Mouse (Mus musculus): ENCODE results near the gene Akap12.

The Akap12 gene

DNA sequence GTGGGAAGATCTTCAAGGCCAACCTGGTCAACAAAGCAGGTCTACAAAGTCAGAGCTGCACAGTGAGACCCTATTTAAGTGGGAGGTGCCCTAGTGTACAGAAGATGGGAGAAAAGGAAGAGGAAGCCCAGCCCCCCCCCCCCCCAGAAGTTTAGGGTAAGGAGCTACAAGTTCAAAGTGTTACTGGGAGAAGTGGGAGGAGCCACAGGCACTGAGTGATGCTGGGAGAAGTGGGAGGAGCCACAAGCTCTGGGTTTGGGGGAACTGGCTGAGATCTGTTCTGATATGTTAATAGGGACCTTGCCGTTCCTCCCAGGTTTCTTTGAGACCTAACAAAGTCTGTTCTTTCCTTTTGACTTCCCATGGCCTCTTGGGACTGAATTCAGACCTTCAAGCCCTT, 18.6 kb downstream of the Akap12 start:
- DNase-seq (ENCODE audit: low spot score): no peak

DNA sequence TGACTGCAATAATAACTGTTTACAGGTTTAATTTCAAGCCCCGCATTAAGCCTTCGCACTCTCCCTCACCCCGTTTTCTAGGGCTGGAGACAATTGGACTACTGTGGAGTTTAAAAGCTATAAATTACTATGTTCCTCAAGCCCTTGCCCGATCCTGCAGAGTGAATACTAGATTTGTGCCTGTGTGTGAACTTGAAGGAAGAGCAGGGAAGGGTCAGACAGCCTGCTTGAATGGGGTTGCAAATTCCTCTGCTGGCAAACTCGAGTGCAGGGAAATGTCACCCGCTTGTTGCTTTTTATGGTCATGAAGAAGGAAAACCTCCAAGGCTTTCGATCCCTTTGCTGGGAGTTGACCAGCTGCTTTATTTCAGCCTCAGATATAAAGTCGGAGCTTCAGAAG, 19.6 kb downstream of the Akap12 start:
- no peak for DNase-seq (ENCODE audit: low spot score)

DNA sequence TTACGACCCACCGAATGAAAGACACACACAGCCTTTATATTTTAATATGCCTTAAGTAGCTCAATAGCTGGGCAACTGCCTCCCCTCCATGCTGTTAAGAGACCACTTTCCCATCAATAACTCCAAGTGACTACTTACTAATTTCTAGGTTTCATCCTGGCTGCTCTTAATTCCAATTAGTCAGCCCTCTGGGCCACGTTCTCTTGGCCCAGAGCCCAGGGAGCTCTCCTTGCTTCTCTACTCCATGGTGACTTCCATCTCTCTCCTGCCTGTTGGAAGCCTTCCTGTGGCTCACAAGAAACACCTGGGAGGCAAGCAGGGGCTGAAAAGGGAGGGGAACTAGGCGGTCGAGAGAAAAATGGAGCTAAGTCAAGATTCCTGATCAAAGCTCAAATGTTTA, 23.0 kb downstream of the Akap12 start:
- no peak for DNase-seq (ENCODE audit: low spot score)

DNA sequence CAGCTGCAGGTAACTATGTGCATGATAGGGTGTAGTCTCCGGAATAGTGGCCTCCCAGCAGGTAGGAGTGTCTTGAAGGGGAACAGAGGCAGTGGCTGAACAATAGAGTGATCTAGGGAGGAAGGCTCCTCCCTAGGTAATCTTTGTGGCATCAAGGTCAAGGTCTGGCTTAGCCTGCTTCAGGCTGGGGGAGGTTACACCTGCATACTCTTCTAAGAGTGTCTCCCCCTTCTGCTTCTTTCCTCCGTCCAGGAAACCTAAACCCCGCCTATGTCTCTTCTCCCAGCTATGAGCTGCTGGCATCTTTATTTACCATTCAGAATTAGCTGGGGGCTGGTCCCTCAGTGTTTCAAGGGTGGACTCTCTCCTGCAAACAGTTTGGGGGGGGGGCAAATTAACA, 23.5 kb downstream of the Akap12 start:
- no peak for DNase-seq (ENCODE audit: low spot score)

DNA sequence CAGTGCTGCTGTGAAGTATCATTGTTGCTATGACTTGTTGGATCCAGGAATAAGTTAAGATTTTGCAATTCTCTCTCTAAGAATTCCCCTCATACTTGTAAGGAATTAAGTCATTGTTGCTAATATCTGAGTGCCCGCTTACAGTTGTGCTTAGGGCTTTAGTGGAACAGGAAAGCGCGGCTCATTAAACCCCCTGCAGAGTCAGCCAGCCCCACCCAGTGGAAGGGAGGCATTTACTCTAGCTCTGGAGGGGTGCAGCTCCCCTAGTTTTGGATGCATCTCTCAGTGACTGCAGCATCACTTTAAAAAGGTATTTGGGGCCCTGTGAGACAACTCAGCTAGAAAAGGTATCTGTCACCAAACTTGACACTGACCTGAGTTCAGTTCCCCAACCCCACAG, 24.0 kb downstream of the Akap12 start:
- DNase-seq (ENCODE audit: low spot score): no peak

DNA sequence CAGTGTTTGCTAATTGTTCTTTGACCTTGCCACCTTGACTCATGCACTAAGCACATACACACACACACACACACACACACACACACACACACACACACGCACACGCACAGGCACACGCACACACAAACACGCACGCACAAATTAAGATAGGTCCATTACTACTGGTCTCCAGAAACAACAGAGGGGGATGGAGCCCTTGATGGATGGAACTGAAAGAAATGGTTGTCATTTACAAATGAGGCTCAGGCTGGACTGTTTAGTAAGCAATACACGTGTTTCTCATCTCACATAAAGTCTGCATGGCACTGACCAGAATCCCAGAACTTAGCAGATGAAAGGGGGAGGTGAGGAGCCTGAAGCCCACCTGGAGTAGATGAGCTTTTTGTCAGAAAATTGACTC, 24.4 kb downstream of the Akap12 start:
- DNase-seq (ENCODE audit: low spot score): no peak

DNA sequence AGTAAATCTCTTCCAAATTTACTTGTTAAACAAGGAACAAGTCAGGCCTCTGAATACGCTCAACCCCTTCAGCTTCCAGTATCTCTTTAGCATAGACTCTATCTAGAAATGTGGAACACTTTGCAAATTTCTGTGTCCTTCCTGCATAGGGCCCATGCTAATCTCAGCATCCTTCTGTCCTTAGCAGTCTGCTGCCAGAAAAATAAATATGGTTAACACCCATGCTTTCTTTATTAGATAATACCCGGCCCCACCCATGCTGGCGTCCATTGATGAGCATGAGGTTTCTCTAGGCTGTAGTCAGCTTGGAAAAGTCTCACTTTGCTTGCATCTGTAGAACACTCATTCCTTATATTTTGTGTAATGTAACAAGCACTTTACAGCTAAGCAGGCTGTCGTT, 27.2 kb downstream of the Akap12 start:
- no peak for DNase-seq (ENCODE audit: low spot score)

DNA sequence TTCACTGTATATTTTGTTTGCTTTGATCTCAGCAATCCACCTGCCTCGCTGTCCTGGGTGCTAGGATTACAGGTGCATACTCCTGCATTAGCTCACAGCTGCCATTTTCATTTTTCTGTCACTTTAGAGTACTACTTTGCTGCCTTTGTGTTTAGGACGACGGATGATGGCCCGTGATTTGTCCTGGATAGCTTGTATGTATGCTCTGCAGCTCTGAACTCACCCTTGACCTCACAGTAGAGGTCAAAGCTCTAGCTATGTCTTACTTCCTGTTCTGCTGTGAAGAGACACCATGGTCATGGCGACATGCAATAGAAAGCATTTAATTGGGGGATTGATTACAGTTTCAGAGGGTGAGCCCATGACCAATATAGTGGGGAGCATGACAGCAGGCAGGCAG, 37.4 kb downstream of the Akap12 start:
- no peak for DNase-seq (ENCODE audit: low spot score)

DNA sequence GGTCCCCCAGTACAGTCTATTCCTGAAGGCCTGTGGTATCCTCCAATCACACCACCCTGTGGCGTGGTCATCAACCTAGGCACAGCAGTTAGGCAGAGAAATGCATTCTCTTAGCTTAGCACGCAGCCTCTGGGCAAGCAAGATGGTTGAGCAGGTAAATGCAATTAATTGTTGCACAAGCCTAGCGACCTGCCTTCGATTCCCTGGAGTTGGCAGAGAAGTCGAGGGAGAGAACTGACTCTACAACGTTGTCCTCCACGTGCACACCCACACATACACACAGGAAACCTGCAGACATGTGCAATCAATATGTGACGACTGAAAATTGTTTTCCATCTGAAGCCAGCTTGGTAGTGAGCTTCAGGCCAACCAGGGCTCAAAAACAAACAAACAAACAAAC, 57.7 kb downstream of the Akap12 start:
- no peak for DNase-seq (ENCODE audit: low spot score)

DNA sequence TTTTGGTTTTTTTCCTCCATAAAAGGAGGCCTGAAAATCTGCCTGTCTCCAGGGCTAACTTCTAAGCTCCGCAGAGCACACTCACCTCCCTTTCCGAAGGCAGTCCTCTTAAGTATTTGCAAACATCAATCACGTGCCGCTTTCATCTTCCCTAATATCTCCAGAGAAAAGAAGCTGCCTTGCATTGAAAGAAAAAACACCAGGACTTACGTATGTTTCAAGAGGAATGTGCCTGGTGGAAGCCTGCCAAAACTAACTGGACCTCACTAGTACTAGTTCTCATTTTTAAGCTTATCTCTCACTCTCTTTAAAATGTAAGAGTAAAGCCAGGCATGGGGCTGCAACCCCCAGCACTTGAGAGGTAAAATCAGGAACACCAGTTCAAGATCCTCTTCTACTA, 59.4 kb downstream of the Akap12 start:
- DNase-seq (ENCODE audit: low spot score): no peak

DNA sequence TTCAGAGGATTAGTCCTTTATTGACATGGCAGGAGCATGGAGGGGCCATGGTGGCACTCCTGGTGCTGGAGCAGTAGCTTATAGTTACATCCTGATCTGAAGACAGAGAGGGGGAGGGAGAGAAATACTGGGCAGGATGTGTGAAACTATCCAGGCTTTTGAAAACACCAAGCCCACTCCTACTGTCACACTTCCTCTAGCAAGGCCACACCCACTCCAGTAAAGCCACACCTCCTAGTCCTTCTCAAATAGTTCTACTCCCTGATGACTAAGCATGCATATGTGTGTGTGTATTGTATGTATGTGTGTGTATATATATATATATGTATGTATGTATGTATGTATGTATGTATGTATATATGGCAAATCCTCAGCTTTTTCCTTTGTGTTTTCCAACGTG, 61.5 kb downstream of the Akap12 start:
- no peak for DNase-seq (ENCODE audit: low spot score)

DNA sequence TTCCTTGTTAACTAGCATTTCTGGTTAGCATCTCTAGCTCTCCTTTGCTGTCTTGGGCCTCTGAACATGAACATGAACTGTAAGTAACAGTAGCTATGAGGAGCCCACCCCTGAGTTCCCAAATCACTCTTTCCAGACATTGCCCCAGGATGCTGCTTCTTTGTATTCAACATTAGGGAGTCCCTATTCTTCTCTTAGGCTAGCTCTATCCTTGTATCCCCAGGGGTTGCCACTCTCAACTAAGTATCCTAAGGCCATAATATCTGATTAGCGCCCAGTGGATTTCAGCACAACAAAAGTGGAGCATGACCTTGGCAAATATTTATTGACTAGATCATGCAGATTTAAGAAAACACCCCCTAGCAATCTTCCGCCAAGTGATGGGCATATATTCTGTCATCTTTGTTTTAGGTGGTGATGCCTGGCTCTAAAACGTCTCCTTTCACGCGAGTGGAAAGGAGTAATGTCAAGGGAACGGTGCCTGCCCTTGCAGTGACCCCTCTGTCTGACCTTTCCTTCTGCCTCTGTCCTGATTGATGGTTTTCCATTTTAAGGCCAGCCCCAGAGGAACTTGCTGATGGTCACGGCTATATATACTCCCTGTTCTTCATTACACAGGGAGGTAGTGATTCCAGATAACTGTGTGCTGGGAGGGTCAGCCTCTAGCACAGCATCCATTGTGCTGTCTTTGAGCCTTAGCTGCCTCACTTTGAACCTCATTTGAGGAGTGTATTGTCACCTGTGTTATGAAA, 66.2 kb downstream of the Akap12 start:
- no peak for DNase-seq (ENCODE audit: low spot score)

DNA sequence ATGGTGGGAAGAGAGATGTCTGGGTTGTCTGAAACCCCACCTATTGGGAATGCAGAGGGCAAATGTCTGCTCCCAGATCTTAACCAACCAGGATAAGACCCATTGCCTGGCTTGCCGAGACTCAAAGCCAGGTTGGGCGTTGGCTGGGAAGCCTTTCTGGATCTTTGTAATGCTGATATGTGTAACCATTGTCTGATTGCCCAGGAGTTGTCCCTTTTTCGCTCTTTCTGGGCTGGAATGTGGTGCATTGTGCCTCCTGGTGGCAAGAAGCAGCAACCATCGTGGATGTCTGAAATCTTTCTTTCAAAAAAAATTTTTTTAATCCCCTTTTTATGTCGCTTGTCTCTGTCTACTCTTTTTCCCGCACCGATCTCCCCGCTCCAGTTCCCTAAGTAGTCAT, 67.1 kb downstream of the Akap12 start:
- peak; percentile 44 for DNase-seq (ENCODE audit: low spot score)

DNA sequence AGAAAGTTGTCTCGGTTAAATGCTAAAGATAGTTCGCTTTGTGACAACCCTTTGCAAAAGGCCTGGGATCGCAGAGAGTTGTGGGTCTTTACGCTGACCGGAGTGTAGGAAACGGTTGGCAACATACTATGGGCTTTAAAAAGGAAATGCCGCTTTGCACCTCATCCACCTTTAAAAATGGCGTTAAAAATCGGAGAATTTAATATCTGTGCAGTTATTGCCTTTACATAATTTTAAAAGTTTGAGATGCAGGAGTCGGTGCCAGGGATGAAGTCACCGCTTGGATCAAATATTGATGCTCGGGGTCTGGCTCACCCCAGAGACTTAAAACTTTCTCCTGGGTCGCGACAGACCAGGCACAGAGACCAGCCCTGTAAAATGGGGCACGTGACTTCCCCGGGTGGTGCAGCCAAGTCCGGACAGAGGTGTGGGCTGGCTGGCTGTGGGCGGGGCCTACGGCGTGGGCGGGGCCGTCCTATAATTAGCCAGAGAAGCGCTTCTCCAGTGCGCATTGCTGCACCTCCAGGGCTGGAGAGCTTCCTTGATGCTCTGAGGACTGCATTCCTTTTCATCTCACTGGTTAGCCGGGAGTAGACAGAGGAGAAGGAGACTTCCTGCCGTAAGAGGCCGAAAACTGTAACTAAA, 68.0 kb downstream of the Akap12 start:
- peak; percentile 65 for DNase-seq (ENCODE audit: low spot score)

DNA sequence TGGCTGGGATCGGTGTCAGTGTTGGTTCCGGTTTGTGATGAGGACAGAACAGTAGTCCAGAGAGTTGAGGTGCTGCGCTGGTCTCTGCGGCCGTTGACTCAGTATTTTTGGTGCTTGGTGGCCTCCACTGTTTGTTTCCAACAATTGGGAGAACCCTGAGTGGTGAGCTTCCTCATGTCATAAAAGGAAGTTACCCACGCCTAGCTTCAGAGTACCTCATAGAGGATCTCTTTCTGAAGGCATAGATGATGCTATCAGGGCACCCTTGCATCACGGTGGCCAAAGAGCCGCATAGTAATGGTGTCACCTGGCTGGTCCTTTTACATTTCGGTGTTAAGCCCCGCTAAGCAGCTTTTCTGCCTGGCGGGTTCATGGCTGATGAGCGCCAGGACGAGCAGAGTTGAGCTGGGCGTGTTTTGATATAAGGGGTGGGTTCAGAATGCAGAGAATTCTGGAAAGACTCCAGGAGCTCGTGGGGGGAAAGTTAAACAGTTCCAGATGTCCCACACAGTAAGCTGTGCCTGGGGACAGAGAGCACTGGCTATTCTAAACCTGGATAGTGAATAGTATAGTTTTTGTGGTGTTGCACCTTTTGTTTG, 72.8 kb downstream of the Akap12 start:
- DNase-seq (ENCODE audit: low spot score): no peak

DNA sequence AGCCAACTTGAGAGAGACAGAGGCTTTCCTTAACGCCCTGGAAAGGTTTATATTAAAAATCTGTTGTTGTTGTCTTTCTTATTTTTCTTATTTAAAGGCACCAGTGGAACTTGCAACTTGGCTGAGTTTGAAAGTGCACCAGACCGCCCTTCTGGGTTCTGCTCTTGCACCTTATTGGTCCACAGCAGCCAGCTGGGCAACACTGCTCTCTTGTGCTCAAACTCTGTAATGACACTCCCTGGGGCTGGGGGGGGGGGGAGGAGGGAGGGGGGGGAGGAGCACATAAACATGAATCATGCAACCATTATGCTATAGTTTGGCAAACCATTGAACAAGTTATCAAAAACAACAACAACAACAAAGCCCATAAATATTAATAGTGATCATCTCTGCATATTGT, 75.2 kb downstream of the Akap12 start:
- DNase-seq (ENCODE audit: low spot score): peak; percentile 47

DNA sequence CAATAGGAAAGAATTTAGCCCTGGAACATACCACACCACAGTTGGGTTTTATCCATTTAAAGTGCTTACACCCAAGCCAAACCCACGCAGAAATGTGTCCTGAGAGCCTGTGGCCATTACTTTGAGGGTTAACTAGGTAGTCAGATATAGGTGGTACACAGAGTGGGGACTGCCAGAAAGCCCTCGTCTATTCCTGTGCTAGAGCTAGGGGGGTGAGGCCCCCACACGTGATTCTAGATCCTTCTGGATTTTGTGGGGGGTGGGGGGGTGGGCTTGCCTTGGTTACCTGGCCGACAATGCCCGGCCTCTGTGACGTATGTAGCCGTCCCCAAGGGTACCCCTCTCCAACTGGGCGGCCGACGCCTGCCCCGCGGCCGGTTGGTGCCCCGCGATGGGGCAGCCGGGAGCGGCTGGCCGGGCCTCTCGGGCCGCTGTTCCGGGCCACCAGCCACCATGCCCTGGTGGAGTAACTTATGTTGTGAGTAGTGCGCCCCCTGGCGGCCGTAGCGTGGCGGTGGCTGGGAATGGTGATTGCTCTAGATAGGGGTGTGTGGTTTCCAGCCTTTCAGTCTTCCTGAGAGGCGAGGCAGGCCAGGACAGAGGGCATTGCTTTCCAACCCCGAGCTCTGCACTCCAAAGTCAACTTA, 80.4 kb downstream of the Akap12 start:
- peak; percentile 94 for DNase-seq (ENCODE audit: low spot score)

DNA sequence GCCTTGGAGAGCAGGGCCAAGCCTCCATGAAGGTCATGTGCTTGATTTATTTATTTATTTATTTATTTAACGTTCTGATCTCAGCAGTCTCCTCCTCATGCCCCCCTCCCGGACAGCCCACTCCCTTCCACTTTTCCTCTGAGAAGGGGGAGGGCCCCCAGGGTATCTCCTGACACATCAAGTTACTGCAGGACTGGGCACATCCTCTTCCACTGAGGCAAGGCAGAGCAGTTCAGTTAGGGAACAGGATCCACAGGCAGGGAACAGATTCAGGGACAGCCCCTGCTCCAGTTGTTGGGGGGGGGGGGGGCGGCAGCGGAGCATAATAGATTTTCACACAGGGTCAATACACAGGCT, 80.9 kb downstream of the Akap12 start:
- DNase-seq (ENCODE audit: low spot score): no peak

DNA sequence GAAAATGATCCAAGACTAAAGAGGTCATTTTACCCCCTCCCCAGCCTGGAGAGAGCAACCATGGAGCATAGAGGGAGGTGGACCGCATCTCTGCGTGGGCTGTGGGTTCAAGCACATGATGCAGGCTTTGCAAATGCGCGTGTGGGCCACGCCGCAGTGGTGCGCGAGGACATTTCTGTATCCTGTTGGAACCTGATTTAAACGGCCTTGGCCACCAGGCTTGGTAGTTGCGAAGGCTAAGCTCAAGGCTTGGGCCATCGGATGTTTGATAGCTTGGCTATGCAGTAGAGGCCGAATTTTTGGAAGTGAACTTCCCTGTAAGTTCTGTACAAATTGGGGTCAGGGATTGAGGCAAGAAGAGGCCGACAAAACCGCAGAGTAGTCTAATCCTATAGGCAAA, 81.4 kb downstream of the Akap12 start:
- DNase-seq (ENCODE audit: low spot score): no peak

DNA sequence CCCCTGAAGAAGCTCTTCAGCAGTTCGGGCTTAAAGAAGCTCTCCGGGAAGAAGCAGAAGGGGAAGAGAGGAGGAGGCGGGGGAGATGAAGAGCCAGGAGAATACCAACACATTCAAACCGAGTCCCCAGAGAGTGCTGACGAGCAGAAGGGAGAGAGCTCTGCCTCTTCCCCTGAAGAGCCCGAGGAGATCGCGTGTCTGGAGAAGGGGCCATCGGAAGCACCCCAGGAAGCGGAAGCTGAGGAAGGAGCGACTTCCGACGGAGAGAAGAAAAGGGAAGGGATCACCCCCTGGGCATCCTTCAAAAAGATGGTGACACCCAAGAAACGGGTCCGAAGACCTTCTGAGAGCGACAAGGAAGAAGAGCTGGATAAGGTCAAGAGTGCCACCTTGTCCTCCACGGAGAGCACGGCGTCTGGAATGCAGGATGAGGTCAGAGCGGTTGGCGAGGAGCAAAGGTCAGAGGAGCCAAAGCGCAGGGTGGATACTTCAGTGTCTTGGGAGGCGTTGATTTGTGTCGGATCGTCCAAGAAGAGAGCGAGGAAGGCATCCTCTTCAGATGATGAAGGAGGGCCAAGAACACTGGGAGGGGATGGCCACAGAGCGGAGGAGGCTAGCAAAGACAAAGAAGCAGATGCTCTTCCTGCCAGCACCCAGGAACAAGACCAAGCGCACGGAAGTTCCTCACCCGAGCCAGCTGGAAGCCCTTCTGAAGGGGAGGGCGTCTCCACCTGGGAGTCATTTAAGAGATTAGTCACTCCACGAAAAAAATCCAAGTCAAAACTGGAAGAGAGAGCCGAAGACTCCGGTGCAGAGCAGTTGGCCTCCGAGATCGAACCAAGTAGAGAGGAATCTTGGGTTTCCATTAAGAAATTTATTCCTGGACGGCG, 88.4 kb downstream of the Akap12 start:
- no peak for DNase-seq (ENCODE audit: low spot score)

DNA sequence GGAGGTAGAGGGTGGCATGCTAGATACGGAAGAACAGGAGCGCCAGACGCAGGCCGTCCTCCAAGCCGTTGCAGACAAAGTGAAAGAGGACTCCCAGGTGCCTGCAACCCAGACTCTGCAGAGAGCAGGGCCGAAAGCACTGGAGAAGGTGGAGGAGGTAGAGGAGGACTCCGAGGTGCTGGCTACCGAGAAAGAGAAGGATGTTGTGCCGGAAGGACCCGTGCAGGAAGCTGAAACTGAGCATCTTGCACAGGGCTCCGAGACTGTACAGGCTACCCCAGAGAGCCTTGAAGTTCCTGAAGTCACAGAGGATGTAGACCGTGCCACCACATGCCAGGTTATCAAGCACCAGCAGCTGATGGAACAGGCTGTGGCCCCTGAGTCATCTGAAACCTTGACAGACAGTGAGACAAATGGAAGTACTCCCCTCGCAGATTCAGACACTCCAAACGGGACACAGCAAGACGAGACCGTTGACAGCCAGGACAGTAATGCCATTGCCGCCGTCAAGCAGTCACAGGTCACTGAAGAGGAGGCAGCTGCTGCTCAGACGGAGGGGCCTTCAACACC, 89.8 kb downstream of the Akap12 start:
- no peak for DNase-seq (ENCODE audit: low spot score)

DNA sequence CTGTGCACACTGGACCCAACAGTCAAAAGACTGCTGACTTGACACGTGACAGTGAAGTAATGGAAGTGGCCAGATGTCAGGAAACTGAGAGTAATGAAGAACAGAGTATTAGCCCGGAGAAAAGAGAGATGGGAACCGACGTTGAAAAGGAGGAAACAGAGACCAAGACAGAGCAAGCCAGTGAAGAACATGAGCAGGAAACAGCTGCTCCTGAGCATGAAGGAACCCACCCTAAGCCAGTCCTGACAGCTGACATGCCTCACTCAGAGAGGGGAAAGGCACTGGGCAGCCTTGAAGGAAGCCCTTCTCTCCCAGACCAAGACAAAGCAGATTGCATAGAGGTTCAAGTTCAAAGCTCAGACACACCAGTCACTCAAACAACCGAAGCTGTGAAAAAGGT, 90.5 kb downstream of the Akap12 start:
- no peak for DNase-seq (ENCODE audit: low spot score)
